Mouse (Mus musculus) layer of hippocampus, adult 2 months (tissue): ENCODE measurements at regions not wholly inside any gene's neighbourhood (a gene's known extent, or its start where the extent isn't known, plus 50 kb on each side); places are given as distances from the start of the nearest gene placed in this dataset.

ENCODE experiments used
- DNase-seq, 2 experiments: peaks; one replicate each; pipeline ENCODE4 v3.0.0; 2022; ENCODE audit warnings: low spot score in 2 of 2
- H3K27ac ChIP-seq: fragments of 200-600 bp; 2 replicates; pipeline ENCODE4 v1.8.1; 2022
- H3K4me3 ChIP-seq: fragments of 200-600 bp; 2 replicates; pipeline ENCODE4 v1.8.1; 2022; ENCODE audit warnings: mild to moderate bottlenecking
- CTCF ChIP-seq: fragments of 200-600 bp; conservative IDR thresholded peaks from 2 replicates; pipeline ENCODE4 v1.8.1; 2022; ENCODE audit warnings: antibody characterized with exemption, mild to moderate bottlenecking, moderate library complexity

- no peak for TF ChIP-seq CTCF
- H3K4me3 ChIP-seq, result no peak overlapping the region
- DNase-seq, result no peak
- no peak overlapping the region for H3K27ac ChIP-seq
These were observed 181.8 kb upstream of the Hes1 start for GRCm38 (mm10) chr16:29882226-29882972.

- H3K27ac ChIP-seq, result no peak overlapping the region
- TF ChIP-seq CTCF, result no peak
These were observed 180.8 kb upstream of the Hes1 start for GRCm38 (mm10) chr16:29883252-29883992.

GRCm38 (mm10) chr16:29884899-29885298 is 179.3 kb upstream of the Hes1 start:
- TF ChIP-seq CTCF, result no peak
- DNase-seq, result peak; percentile 15 to 46
- H3K27ac ChIP-seq, result peak overlapping the region; percentile 61; the same call in 1 of the 2 replicates
- no peak overlapping the region for H3K4me3 ChIP-seq

More at GRCm38 (mm10) chr16:29883252-29883992, 180.8 kb upstream of the Hes1 start:
- DNase-seq, result no peak
- H3K4me3 ChIP-seq, result no peak overlapping the region

GRCm38 (mm10) chr16:29886755-29887154 is 177.4 kb upstream of the Hes1 start:
- no peak overlapping the region for H3K4me3 ChIP-seq
- DNase-seq, result no peak
- H3K27ac ChIP-seq, result no peak overlapping the region
- TF ChIP-seq CTCF, result no peak

GRCm38 (mm10) chr16:29889346-29889745 is 174.8 kb upstream of the Hes1 start:
- DNase-seq, result no peak
- Histone ChIP-seq H3K4me3 (no peak overlapping the region), H3K27ac (no peak overlapping the region)
- TF ChIP-seq CTCF, result no peak

- DNase-seq, result no peak
- no peak overlapping the region for H3K4me3 ChIP-seq
- TF ChIP-seq CTCF, result no peak
These were observed 172.7 kb upstream of the Hes1 start for GRCm38 (mm10) chr16:29891472-29891871.

GRCm38 (mm10) chr16:29893871-29894828 is 170.0 kb upstream of the Hes1 start:
- Histone ChIP-seq H3K27ac (peak overlapping the region; percentile 47; the same call in 1 of the 2 replicates), H3K4me3 (peak overlapping the region; percentile 1; the same call in 1 of the 2 replicates)
- no peak for DNase-seq
- no peak for TF ChIP-seq CTCF

More at GRCm38 (mm10) chr16:29891472-29891871, 172.7 kb upstream of the Hes1 start:
- H3K27ac ChIP-seq, result no peak overlapping the region

- no peak overlapping the region for H3K27ac ChIP-seq
- TF ChIP-seq CTCF, result no peak
- no peak for DNase-seq
These were observed 167.8 kb upstream of the Hes1 start for GRCm38 (mm10) chr16:29896393-29896792.

GRCm38 (mm10) chr16:29903510-29903909 is 160.7 kb upstream of the Hes1 start:
- Histone ChIP-seq H3K4me3 (no peak overlapping the region), H3K27ac (no peak overlapping the region)
- TF ChIP-seq CTCF, result no peak
- DNase-seq, result no peak

More at GRCm38 (mm10) chr16:29896393-29896792, 167.8 kb upstream of the Hes1 start:
- no peak overlapping the region for H3K4me3 ChIP-seq

- no peak overlapping the region for H3K27ac ChIP-seq
- no peak for TF ChIP-seq CTCF
- H3K4me3 ChIP-seq, result no peak overlapping the region
- DNase-seq, result no peak
These were observed 159.9 kb upstream of the Hes1 start for GRCm38 (mm10) chr16:29904183-29904775.

GRCm38 (mm10) chr16:29907331-29907730 is 156.9 kb upstream of the Hes1 start:
- H3K27ac ChIP-seq, result no peak overlapping the region
- TF ChIP-seq CTCF, result no peak
- H3K4me3 ChIP-seq, result no peak overlapping the region
- no peak for DNase-seq

- no peak for DNase-seq
- Histone ChIP-seq H3K4me3 (no peak overlapping the region), H3K27ac (no peak overlapping the region)
- no peak for TF ChIP-seq CTCF
These were observed 156.2 kb upstream of the Hes1 start for GRCm38 (mm10) chr16:29908031-29908430.
